Mouse (Mus musculus): Measurements from ENCODE around the gene Mical1. TPM values are rescaled to one million over a fixed set of nuclear protein-coding genes. Genes with fewer than 3 reads are reported as not detected.

The Mical1 gene
- polyA plus RNA-seq, 1 experiment from 2014 or later, result 48.1 TPM

DNA sequence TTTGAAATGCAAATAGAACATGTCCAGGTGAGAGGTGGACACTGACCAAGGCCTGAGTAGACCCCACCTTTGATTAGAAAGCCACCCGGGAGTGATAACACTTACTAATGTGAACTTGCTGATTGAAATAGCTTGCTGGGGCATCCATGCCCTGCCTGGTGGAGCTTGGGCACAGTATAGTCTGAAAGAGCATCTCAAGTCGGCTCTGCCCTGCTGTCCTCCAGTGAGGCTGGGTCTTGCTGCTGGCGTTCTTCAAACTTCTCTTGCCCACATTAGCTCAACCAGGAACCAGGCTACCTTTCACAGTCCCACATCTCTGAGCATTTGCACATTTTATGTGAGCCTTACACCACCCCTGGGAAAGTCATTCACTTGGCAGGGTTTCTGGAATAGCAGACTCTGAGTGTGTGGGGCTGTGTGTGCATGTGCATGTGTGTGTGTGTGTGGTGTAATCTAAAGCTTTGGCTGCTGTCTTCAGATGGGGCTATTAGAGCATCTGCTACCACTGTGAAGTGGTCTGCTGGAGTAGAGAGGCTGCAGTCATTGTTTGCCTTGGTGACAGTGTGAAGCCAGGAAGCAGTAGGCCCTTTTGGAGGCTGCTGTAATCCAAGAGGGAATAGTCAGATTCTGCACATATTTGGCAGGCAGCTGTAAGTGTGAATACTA is 14.9 kb upstream of the Mical1 start:
- H3K9me3 ChIP-seq, result no peaks in the 10 kb centered on the region
- WGBS, result 89% methylated on average over 3 of the region's 3 CpGs
- no peaks in the 10 kb centered on the region for H3K27me3 ChIP-seq (ENCODE audit: insufficient read depth, poor library complexity, severe bottlenecking)
- DNase-seq (ENCODE audit: low spot score), result no peak
- peaks cover 19% of the 10 kb centered on the region; the same call in 1 of the 2 replicates for H3K4me1 ChIP-seq (replicated peaks)
- peaks cover 84% of the 10 kb centered on the region for H3K36me3 ChIP-seq
- H3K4me3 ChIP-seq, result no peak overlapping the region
- H3K27ac ChIP-seq, result no peak overlapping the region

DNA sequence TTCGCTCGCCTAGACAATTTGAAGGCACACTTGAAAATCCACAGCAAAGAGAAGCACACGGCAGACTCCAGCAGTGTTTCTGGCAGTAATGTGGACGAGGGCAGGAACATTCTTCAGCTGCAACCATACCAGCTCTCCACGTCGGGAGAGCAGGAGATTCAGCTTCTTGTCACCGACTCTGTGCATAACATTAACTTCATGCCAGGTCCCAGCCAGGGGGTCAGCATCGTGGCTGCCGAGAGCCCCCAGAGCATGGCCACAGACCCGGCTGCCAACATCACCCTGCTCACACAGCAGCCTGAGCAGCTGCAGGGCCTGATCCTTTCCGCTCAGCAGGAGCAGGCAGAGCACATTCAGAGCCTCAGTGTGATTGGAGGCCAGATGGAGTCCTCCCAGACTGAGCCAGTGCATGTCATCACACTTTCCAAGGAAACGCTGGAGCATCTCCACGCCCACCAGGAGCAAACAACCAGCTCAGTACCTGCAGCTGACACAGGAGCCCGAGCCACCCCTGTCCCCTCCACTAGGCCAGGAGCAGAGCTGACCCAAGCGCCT is 11.6 kb upstream of the Mical1 start:
- Histone ChIP-seq H3K27me3 (ENCODE audit: insufficient read depth, poor library complexity, severe bottlenecking) (no peaks in the 10 kb centered on the region), H3K27ac (no peak overlapping the region; the same call in 1 of the 2 replicates), H3K4me1 (replicated peaks) (peaks cover 24% of the 10 kb centered on the region), H3K36me3 (peaks cover 68% of the 10 kb centered on the region), H3K4me3 (no peak overlapping the region), H3K9me3 (no peaks in the 10 kb centered on the region)
- WGBS, result 40% methylated on average over 15 of the region's 15 CpGs
- no peak for DNase-seq (ENCODE audit: low spot score)

DNA sequence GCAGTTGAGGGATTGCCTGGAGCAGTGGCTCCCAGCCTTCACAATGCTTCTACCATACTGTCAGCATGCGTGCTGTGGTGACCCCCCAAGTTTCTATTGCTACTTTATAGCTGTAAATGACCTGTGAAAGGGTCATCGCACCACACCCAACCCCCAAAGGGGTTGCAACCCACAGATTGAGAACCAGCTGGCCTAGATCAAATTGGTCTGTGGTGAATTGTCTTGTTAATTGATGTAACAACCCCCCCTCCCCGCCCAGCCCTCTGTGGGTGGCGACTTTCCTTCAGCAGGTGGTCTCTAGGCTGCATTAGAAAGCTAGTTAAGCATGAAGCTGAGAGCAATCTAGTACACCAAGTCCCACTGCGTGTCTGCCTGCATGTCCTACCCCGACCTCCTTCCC is 8.8 kb upstream of the Mical1 start:
- no peak overlapping the region for H3K27ac ChIP-seq
- H3K9me3 ChIP-seq, result no peaks in the 10 kb centered on the region
- WGBS, result 31% methylated on average over 6 of the region's 6 CpGs
- peaks cover 46% of the 10 kb centered on the region for H3K36me3 ChIP-seq
- H3K4me3 ChIP-seq, result no peak overlapping the region
- H3K27me3 ChIP-seq (ENCODE audit: insufficient read depth, poor library complexity, severe bottlenecking), result no peaks in the 10 kb centered on the region
- DNase-seq (ENCODE audit: low spot score), result no peak
- H3K4me1 ChIP-seq (replicated peaks), result peaks cover 13% of the 10 kb centered on the region

DNA sequence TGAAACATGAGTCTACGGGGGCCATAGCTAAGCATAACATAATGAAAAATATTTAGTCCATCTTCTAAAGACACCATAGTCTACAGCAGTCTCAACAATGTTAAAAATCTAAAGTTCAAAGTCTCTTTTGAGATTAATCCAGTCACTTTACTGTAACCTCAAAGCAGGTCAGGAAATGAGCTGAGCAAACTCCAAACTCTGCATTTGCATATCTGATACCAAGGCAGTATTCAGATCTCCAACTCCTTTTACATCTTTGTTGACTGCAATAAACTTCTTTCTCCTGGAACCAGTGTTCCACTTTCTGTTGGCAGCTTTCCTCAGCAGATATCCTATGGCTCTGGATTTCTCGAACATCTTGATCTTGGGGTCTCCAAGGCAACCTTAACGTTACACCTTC is 5.4 kb upstream of the Mical1 start:
- H3K27me3 ChIP-seq (ENCODE audit: insufficient read depth, poor library complexity, severe bottlenecking), result peaks cover 3% of the 10 kb centered on the region; the same call in 1 of the 2 replicates
- no peaks in the 10 kb centered on the region for H3K9me3 ChIP-seq
- DNase-seq (ENCODE audit: low spot score), result no peak
- H3K4me1 ChIP-seq (replicated peaks), result peaks cover 10% of the 10 kb centered on the region
- H3K36me3 ChIP-seq, result peaks cover 20% of the 10 kb centered on the region
- H3K4me3 ChIP-seq, result no peak overlapping the region
- no peak overlapping the region for H3K27ac ChIP-seq
- WGBS, result 91% methylated on average over 3 of the region's 3 CpGs

DNA sequence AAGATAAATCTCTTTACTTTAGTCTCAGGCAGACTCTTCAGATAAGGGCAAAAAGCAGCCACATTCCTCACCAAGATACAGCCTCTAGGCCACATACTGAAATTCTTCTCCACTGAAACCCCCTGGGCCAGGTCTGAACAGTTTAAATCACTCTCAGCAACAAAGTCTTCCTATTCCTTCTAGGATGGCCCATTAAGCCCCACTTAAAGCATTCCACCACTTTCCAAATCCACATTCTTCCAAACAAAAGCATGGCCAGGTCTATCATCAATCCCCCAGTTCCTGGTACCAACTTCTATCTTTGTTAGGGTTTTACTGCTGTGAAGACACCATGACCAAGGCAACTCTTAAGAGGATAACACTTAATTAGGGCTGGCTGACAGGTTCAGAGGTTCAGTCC is 3.6 kb upstream of the Mical1 start:
- peaks cover 9% of the 10 kb centered on the region for H3K36me3 ChIP-seq
- H3K4me3 ChIP-seq, result no peak overlapping the region
- no peak overlapping the region for H3K27ac ChIP-seq
- DNase-seq (ENCODE audit: low spot score), result no peak
- H3K9me3 ChIP-seq, result no peaks in the 10 kb centered on the region
- peaks cover 24% of the 10 kb centered on the region for H3K4me1 ChIP-seq (replicated peaks)
- H3K27me3 ChIP-seq (ENCODE audit: insufficient read depth, poor library complexity, severe bottlenecking), result peaks cover 3% of the 10 kb centered on the region; the same call in 1 of the 2 replicates

DNA sequence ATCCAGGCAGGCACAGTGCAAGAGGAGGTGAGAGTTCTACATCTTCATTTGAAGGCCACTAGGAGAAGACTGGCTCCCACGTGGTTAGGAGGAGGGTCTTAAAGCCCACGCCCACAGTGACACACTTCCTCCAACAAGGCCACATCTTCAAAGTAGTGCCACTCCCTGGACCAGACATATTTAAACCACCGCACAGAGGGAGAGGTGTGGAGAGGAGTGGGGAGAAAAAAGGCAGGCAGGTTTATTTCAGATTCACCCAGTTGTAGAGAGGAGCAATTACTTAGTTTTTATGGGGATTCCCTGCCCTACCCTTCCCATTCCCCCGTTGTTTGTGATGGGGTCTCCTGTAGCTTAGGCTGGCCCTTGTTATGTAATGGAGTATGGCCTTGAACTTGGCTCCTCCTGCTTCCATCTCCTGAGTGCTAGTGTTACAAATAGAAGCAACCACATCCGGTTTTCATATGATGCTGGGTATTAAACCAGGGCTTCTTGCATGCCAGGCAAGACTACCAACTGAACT is 3.1 kb upstream of the Mical1 start:
- Histone ChIP-seq H3K36me3 (peaks cover 10% of the 10 kb centered on the region), H3K4me1 (replicated peaks) (peaks cover 29% of the 10 kb centered on the region), H3K27me3 (ENCODE audit: insufficient read depth, poor library complexity, severe bottlenecking) (peaks cover 3% of the 10 kb centered on the region; the same call in 1 of the 2 replicates), H3K4me3 (no peak overlapping the region), H3K27ac (no peak overlapping the region), H3K9me3 (no peaks in the 10 kb centered on the region)
- 79% methylated on average over 5 of the region's 5 CpGs for WGBS
- DNase-seq (ENCODE audit: low spot score), result no peak

DNA sequence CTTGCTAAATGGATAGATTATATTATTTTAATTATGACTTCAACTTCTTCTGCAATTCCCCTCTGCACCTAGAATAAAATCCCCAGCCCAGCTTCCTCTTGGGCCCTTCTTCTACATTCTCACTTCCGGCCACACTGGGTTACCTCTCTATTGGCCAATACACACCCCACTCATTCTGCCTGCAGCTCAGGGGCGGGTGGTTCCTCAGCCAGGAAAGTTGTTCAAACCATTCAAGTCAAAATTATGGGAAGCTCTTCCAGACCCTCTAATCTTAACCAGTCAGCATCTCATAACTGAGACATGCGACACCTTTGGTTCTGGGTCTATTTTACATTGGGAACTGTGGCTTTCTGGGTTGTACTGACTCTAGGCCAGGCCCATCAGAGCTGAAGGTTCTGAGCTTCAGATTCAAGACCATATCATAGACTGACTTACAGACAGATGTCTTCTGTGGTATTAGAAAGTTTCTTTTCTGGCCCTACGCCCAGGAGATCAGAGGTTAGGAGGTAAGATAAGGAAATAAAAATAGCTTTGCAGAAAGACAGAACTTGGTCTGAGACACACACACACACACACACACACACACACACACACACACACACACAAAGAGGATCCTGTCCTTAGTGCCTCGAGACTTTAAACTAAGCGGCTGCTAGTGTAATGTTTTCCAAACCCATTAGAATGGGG is 2.2 kb upstream of the Mical1 start:
- Histone ChIP-seq H3K27me3 (ENCODE audit: insufficient read depth, poor library complexity, severe bottlenecking) (peaks cover 3% of the 10 kb centered on the region; the same call in 1 of the 2 replicates), H3K36me3 (peaks cover 10% of the 10 kb centered on the region), H3K4me3 (no peak overlapping the region), H3K9me3 (no peaks in the 10 kb centered on the region), H3K27ac (no peak overlapping the region), H3K4me1 (replicated peaks) (peaks cover 38% of the 10 kb centered on the region)
- DNase-seq (ENCODE audit: low spot score), result no peak
- 86% methylated on average over 6 of the region's 6 CpGs for WGBS

DNA sequence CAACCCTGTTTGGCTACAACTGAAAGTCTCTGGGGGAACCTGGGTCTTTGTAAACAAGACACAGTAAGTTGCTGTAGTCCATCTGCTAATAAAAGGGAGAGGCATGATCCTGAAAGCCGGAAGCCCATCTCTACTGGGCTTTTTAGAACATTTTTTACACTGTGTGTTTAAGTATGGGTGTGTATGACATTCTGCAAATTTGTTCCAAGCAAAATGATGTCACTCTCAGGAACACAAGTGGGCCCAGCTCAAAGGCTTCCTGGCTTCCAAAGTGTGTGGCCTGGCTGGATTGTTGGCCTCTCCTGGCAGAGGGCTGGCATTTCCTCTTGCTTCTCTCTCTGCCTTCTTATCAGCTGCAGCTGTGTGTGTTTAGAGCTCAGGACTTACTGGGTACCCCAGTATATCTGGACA is 1.1 kb upstream of the Mical1 start:
- H3K4me1 ChIP-seq (replicated peaks), result peaks cover 41% of the 10 kb centered on the region
- DNase-seq (ENCODE audit: low spot score), result no peak
- 88% methylated on average over 1 of the region's 1 CpGs for WGBS
- peaks cover 21% of the 10 kb centered on the region for H3K36me3 ChIP-seq
- peaks cover 3% of the 10 kb centered on the region; the same call in 1 of the 2 replicates for H3K27me3 ChIP-seq (ENCODE audit: insufficient read depth, poor library complexity, severe bottlenecking)
- no peak overlapping the region for H3K27ac ChIP-seq
- no peaks in the 10 kb centered on the region for H3K9me3 ChIP-seq
- no peak overlapping the region for H3K4me3 ChIP-seq

DNA sequence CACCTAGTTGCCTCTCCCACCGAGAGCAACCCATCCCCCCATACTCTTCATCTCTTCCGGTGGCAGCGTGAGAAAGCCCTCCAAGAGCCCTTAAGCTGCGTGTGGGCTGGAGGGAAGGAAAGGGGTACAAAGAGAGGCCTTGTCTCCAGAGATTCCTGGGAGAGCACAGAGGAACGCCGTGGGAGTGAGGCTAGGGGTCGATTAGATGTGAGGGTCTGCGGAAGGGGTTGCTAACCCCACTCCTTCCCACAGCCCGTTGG is 834 bp downstream of the Mical1 start:
- Histone ChIP-seq H3K27ac (peak overlapping the region; percentile 92), H3K36me3 (peaks cover 39% of the 10 kb centered on the region), H3K4me1 (replicated peaks) (peaks cover 48% of the 10 kb centered on the region), H3K27me3 (ENCODE audit: insufficient read depth, poor library complexity, severe bottlenecking) (peaks cover 3% of the 10 kb centered on the region; the same call in 1 of the 2 replicates), H3K4me3 (peak overlapping the region; percentile 75), H3K9me3 (no peaks in the 10 kb centered on the region)
- under 1% methylated on average over 9 of the region's 9 CpGs for WGBS
- DNase-seq (ENCODE audit: low spot score), result no peak

DNA sequence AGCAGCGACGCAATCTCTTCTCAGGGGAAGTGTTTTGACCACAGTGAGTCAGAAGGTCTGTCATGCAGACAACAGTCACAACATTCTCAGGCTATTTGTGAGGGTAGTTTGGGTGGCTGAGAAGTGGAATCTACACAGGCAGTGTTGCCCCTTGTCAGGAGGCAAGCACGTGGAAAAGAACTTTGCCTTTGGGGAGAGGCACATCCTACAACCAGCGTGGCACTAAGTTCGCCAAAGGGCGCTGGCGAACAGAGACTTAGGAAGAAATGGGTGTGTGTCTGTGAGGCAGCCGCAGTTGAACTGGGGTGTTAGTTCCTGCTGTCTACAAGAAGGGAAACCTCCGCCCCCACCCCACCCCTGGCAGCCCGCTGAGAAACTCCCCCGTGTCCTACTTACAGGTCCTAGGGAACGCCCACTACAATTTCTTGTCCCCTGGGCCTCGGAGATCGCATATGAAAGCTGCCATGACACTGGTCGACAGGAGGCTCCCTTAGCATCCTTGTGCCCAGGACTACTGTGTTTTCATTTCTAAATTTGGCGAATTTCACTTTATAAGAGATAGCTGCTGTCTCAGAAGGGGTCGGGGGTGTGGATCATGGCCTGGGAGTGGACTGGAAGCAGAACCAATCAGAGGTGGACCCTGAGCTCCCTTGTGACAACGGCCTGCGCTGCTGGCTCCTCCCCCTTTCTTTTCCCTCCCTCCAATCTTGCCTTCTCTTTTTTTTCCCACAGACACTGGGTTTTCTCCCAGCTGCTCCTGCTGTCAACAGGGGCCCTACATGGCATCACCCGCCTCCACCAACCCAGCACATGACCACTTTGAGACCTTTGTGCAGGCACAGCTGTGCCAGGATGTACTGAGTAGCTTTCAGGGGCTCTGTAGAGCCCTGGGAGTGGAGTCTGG is 1.4 kb downstream of the Mical1 start:
- Histone ChIP-seq H3K4me3 (peak overlapping the region; percentile 75), H3K9me3 (no peaks in the 10 kb centered on the region), H3K36me3 (peaks cover 45% of the 10 kb centered on the region), H3K27ac (peak overlapping the region; percentile 92), H3K27me3 (ENCODE audit: insufficient read depth, poor library complexity, severe bottlenecking) (peaks cover 3% of the 10 kb centered on the region; the same call in 1 of the 2 replicates), H3K4me1 (replicated peaks) (peaks cover 48% of the 10 kb centered on the region)
- peak; percentile 72 for DNase-seq (ENCODE audit: low spot score)
- 1% methylated on average over 20 of the region's 20 CpGs for WGBS

DNA sequence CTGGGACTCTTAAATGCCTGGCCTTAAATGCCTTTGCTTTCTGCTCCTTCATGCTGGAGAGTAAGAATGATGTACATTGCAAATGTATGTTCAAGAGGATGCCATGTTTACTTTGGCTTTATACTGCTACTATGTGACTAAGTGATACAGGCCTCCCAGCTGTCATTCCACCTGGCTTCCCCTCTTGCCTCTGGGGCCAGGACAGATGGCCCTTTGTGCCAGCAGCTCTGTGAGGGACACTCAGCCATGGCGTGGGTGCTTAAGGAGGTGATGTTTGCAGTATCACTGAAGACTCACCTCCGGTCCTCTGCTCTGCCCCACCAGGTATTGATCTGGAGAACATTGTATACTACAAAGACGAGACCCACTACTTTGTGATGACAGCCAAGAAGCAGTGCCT is 3.8 kb downstream of the Mical1 start:
- Histone ChIP-seq H3K27ac (no peak overlapping the region), H3K4me3 (no peak overlapping the region), H3K27me3 (ENCODE audit: insufficient read depth, poor library complexity, severe bottlenecking) (peaks cover 2% of the 10 kb centered on the region; the same call in 1 of the 2 replicates), H3K4me1 (replicated peaks) (peaks cover 47% of the 10 kb centered on the region), H3K9me3 (no peaks in the 10 kb centered on the region), H3K36me3 (peaks cover 70% of the 10 kb centered on the region)
- WGBS, result 91% methylated on average over 3 of the region's 3 CpGs
- DNase-seq (ENCODE audit: low spot score), result no peak
